Mouse (Mus musculus) intestine, postnatal 0 days (tissue): ENCODE results near the gene Pim3. TPM values are rescaled to one million over a fixed set of nuclear protein-coding genes. Genes with fewer than 3 reads are reported as not detected.

Experiments
- ATAC-seq: fragments of 200-750 bp; cut with Nextera tagmentation; 2 replicates; pipeline ENCODE4 v1.8.0; 2017; ENCODE audit warnings: mild to moderate bottlenecking, moderate TSS enrichment, moderate library complexity
- H3K27ac ChIP-seq: fragments of 300-500 bp; sonication (generic); 2 replicates; pipeline ENCODE4 v1.5.1; 2014; ENCODE audit warnings: mild to moderate bottlenecking, low read depth, low read length, moderate library complexity
- H3K27me3 ChIP-seq: fragments of 300-500 bp; sonication (generic); replicated peaks from 2 replicates; pipeline ENCODE4 v1.6.1; 2014; ENCODE audit warnings: low read length, mixed read lengths; ENCODE audit not compliant: control insufficient read depth, insufficient read depth
- H3K36me3 ChIP-seq: fragments of 300-500 bp; sonication (generic); 2 replicates; pipeline ENCODE4 v1.6.1; 2014; ENCODE audit warnings: mild to moderate bottlenecking, moderate library complexity; ENCODE audit not compliant: control insufficient read depth, insufficient read depth
- H3K4me1 ChIP-seq: fragments of 300-500 bp; sonication (generic); replicated peaks from 2 replicates; pipeline ENCODE4 v1.6.1; 2014; ENCODE audit warnings: antibody characterized with exemption, low read length, mixed read lengths; ENCODE audit not compliant: control insufficient read depth, insufficient read depth
- H3K4me2 ChIP-seq: fragments of 300-500 bp; sonication (generic); replicated peaks from 2 replicates; pipeline ENCODE4 v1.6.1; 2014; ENCODE audit warnings: low read depth, mild to moderate bottlenecking, moderate library complexity
- H3K4me3 ChIP-seq: fragments of 300-500 bp; sonication (generic); 2 replicates; pipeline ENCODE4 v1.5.1; 2014; ENCODE audit warnings: low read depth, low read length
- H3K9ac ChIP-seq: fragments of 300-500 bp; sonication (generic); 2 replicates; pipeline ENCODE4 v1.6.1; 2014; ENCODE audit warnings: mild to moderate bottlenecking, low read depth, low read length
- H3K9me3 ChIP-seq: fragments of 300-500 bp; sonication (generic); 2 replicates; pipeline ENCODE4 v1.6.1; 2016; ENCODE audit warnings: mixed run types; ENCODE audit not compliant: control insufficient read depth
- CTCF ChIP-seq: sonication (generic); IDR thresholded peaks from 2 replicates; pipeline ENCODE4 v1.5.1; 2016; ENCODE audit warnings: low read depth, mild to moderate bottlenecking, control low read depth, antibody characterized with exemption, moderate library complexity
- WGBS: fragments of 180-500 bp; shearing (Covaris S2); extraction: QIAGEN DNeasy Blood & Tissue Kit; methylation state at CpG from one replicate; pipeline ENCODE4 v1.1.7; 2014; 5-methylcytosine and 5-hydroxymethylcytosine counted together
- polyA plus RNA-seq: library from polyadenylated mRNA; unstranded; fragments of >200 nt; fragmentation: Nextera tagmentation; extraction: Ambion mirVana; gene quantifications from 2 replicates; pipeline ENCODE4 v1.2.1, GENCODE M21; 2015

Gene Pim3
- polyA plus RNA-seq, 1 experiment from 2014 or later = 36.8 TPM

DNA sequence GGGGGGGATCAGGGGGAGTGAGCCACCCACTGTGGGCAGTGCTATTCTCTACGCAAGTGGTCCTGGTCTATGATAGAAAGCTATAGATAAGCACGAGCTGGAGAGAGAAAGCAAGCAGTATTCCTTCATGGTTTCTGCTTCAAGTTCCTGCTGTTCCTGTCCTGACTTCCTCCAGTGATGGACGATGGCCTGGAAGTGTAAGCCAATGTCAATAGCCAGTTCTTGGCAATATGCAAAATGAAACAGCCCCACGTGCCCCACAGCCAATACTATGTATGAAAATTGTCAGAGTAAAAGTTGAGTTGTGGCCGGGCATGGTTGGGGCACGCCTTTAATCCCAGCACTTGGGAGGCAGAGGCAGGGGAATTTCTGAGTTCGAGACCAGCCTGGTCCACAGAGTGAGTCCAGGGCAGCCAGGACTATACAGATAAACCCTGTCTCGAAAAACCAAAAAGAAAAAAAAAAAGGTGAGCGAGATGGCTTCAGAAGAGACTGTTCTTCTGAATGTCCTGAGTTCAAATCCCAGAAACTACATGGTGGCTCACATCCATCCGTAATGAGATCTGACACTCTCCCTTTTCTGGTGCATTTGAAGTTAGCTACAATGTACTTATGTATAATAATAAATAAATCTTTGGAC is 34.5 kb downstream of the Pim3 start:
- Histone ChIP-seq H3K36me3 (no peaks in the 10 kb centered on the region), H3K4me2 (no peak overlapping the region), H3K9me3 (no peaks in the 10 kb centered on the region), H3K9ac (no peak overlapping the region), H3K4me3 (no peak overlapping the region), H3K27ac (no peak overlapping the region), H3K27me3 (no peaks in the 10 kb centered on the region), H3K4me1 (no peaks in the 10 kb centered on the region)
- no peak for TF ChIP-seq CTCF
- 81% methylated on average over 10 of the region's 10 CpGs for WGBS
- ATAC-seq = no peak

DNA sequence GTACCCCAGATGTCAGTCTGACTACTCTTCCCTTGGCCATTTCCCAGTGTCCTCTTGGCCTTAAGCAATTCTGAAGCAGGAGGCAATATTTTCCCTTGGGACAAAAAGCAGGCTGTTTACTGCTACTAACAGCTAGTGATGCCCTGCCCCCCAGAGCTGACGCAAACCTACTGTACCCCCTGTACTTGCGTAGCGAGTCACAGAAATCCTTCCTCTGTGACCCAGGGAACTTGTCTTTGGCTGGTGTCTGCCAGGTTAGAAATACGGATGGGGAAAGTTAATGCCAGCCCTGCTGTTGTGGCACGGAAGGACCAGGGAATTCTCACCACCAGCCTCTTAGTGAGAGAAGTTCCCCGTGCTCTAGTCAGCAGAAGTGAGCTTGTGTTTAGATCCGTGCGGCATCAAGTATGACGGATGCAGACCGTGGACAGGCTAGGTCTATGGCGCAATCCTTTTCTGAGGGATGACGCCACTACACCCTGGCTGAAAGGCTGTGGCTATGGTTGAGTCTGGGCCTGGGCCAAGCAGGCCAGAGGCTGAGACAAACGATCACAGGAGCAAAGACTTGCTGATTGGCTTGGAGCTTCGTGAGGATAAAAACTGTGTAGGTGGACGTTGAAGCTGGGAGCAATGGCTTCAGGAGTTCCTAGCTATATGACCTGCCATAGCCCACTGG is 40.4 kb downstream of the Pim3 start:
- Histone ChIP-seq H3K9me3 (no peaks in the 10 kb centered on the region), H3K4me1 (no peaks in the 10 kb centered on the region), H3K4me3 (no peak overlapping the region), H3K9ac (no peak overlapping the region), H3K27me3 (no peaks in the 10 kb centered on the region), H3K27ac (no peak overlapping the region), H3K36me3 (no peaks in the 10 kb centered on the region), H3K4me2 (no peak overlapping the region)
- no peak for TF ChIP-seq CTCF
- 78% methylated on average over 15 of the region's 15 CpGs for WGBS
- no peak for ATAC-seq

DNA sequence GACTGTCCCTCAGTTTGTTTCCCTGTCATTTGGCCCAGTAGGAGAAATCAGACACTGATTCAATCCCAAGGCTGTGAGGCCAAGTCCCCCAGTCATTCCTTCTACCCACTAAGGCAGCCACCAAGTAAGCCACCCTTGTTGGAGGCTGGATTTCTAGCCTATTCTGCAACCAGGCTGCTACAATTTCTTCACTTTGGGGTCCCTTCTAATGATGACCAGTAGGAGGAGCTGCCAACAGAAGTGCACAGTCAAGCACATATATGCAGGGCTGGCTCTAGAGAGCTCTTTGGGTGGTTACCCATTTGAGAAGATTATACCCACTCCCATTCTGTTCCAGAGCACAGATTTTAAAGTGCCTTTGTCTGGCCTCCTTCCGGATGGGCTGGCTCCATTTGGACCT is 41.1 kb downstream of the Pim3 start:
- WGBS = 83% methylated on average over 1 of the region's 1 CpGs
- H3K4me2 ChIP-seq = no peak overlapping the region

DNA sequence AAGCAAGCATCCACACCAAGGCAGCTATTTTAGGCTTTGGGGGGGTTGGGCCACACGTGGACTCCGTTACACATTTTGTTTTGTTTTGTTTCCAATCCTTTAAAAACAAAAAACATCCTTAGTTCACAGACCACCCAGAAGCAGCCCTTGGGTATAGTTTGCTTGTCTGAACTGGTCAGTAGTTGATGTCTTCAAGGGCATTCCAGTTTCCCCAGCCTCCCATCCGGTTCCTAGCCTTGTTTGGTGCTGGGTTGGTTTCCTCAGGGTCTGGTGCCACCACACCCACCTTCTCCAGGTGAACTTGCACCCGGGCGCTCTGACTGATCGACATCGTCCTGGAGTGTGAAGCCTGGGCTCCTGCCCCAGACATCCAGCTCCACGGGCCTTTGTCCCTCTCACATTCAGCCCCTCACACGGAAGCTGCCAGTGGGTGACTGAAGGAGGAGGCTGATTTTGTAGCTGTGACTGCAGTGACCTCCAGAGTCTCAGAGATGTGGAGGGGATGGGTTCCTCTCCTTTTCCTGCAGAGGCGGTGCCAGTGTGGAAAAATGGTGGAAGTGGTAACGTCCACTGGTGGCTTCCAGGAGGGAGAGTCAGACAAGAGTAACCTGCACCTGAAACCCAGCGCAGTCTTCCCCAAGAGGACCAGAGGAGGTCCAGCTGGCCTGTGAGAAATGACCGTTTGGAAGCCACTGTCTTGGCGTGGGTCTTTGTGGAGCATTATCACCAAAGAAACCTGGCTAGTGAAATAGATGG is 42.2 kb downstream of the Pim3 start:
- H3K27ac ChIP-seq = no peak overlapping the region
- H3K4me1 ChIP-seq = no peaks in the 10 kb centered on the region
- H3K27me3 ChIP-seq = no peaks in the 10 kb centered on the region
- H3K4me3 ChIP-seq = no peak overlapping the region
- no peaks in the 10 kb centered on the region for H3K36me3 ChIP-seq
- TF ChIP-seq CTCF = no peak
- H3K4me2 ChIP-seq = no peak overlapping the region
- no peak overlapping the region for H3K9ac ChIP-seq
- H3K9me3 ChIP-seq = no peaks in the 10 kb centered on the region
- 85% methylated on average over 14 of the region's 14 CpGs for whole genome bisulfite sequencing
- no peak for ATAC-seq

More for the DNA sequence above, 41.1 kb downstream of the Pim3 start:
- Histone ChIP-seq H3K27ac (no peak overlapping the region), H3K9ac (no peak overlapping the region), H3K36me3 (no peaks in the 10 kb centered on the region), H3K27me3 (no peaks in the 10 kb centered on the region), H3K9me3 (no peaks in the 10 kb centered on the region), H3K4me1 (no peaks in the 10 kb centered on the region), H3K4me3 (no peak overlapping the region)
- peak; percentile 61 for TF ChIP-seq CTCF
- no peak for ATAC-seq

DNA sequence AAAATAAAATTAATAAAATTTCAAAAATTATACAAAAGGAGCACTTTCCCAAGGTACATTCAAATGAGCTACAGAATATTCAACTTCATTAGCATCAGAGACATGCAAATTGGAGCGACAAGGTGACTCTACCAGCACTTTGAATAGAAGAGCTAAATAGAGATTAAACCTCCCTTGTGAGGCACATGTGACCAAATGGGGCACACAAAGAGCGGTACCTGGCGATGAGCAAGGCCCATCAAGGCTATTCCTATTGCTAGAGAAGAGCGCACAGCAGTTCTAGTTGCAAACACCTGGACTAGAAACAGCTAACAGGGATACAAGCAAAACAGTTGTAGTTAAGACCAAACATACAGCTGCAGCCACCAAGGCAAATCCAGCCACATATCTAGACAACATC is 44.4 kb downstream of the Pim3 start:
- Histone ChIP-seq H3K4me2 (no peak overlapping the region), H3K9ac (no peak overlapping the region), H3K9me3 (no peaks in the 10 kb centered on the region), H3K27me3 (no peaks in the 10 kb centered on the region), H3K36me3 (no peaks in the 10 kb centered on the region), H3K27ac (no peak overlapping the region), H3K4me3 (no peak overlapping the region), H3K4me1 (no peaks in the 10 kb centered on the region)
- TF ChIP-seq CTCF = no peak
- WGBS = 82% methylated on average over 4 of the region's 4 CpGs
- no peak for ATAC-seq

DNA sequence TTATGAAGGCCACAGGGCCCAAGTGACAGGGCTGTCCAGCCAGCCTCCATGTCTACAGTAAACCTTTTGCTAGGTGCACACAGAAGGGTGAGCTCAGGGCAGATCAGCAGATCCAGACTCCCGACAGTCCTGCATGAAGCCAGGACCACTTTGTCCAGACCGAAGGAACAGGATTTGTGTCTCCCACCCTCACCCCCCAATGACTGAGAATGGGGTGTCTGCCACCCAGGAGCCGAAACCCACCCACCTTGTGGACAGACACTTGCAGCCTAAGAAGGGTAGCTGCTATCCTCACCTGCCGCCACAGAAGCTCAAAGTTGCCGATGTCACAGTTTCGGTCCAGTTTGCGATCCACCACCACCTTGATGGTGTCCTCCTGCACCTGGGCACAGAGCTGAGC is 53.1 kb downstream of the Pim3 start:
- no peak overlapping the region for H3K9ac ChIP-seq
- no peaks in the 10 kb centered on the region for H3K9me3 ChIP-seq
- 90% methylated on average over 7 of the region's 7 CpGs for WGBS
- no peak for ATAC-seq
- no peaks in the 10 kb centered on the region for H3K27me3 ChIP-seq
- H3K27ac ChIP-seq = no peak overlapping the region
- H3K36me3 ChIP-seq = no peaks in the 10 kb centered on the region
- TF ChIP-seq CTCF = no peak
- no peak overlapping the region for H3K4me3 ChIP-seq
- H3K4me1 ChIP-seq = no peaks in the 10 kb centered on the region
- no peak overlapping the region for H3K4me2 ChIP-seq

Other genes starting within 250 kb of the Pim3 start
- 11.4 and 13.3 TPM in 2 replicates for gene Brd1, start 128.0 kb upstream of the Pim3 start, polyA plus RNA-seq
- gene Zbed4, start 110.5 kb upstream of the Pim3 start, polyA plus RNA-seq = 4.9 and 5.1 TPM in 2 replicates
- gene Alg12, start 42.9 kb upstream of the Pim3 start, polyA plus RNA-seq = 7.3 and 8.4 TPM in 2 replicates
- 67.8 and 67.9 TPM in 2 replicates for gene Creld2, start 42.5 kb upstream of the Pim3 start, polyA plus RNA-seq
- not detected in 2 replicates for gene Ttll8, start 92.2 kb downstream of the Pim3 start, polyA plus RNA-seq
- gene Mlc1, start 116.8 kb downstream of the Pim3 start, polyA plus RNA-seq = not detected in 2 replicates
- not detected in 2 replicates for gene Mov10l1, start 120.7 kb downstream of the Pim3 start, polyA plus RNA-seq
- gene Panx2, start 197.5 kb downstream of the Pim3 start, polyA plus RNA-seq = 0.26 and 0.48 TPM in 2 replicates
- 32.5 and 33.0 TPM in 2 replicates for gene Trabd, start 212.9 kb downstream of the Pim3 start, polyA plus RNA-seq
- gene Selenoo, start 226.9 kb downstream of the Pim3 start, polyA plus RNA-seq = 9.6 and 10.4 TPM in 2 replicates